Mouse (Mus musculus) 416B (cell line): Measurements from ENCODE around the gene Pck1.

Experiments used
- DNase-seq: peaks from one replicate; pipeline ENCODE4 v3.0.0; 2011; ENCODE audit warnings: low read depth

The Pck1 gene

DNA sequence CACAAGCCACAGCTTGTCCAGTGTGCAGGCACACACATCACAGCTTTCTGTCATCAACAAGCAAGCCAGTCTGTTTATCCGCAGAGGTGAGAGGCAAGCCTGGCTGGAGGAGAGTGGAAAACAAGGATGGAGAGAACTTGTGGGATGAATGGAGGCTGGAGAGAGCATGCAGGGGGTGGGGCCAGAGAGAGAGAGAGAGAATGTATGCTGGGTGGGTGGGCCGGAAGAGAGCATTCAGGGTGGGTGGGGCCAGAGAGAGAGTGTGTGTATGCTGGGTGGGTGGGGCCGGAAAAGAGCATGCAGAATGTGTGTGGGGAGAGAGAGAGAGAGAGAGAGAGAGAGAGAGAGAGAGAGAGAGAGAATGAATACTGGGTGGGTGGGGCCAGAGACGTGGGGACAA is 51.8 kb downstream of the Pck1 start:
- no peak for DNase-seq

DNA sequence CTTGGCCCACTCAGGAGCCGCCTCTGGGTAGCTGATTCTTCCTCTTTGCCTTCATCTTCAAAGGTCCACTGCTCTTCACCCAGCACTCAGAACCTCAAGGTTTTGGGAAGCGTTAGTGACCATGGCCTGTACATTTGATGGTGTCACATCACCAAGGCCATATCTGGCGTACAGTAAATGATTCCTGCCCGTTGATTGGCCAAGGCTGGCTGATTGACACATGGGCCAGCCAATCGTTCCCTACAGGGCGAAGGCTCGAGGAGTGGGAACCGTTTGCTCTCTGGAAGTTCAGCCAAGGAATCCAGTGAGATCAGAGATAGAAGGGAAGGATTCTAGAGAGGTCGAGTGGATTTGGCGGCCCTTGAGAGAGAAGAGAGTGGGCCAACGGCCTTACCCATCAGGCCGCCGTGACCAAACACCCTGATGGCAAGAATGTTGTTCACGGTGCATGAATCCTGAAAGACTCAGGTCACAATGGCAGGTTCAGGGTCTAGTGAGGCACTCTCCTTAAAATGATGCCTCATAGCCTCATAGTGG is 52.8 kb downstream of the Pck1 start:
- no peak for DNase-seq

DNA sequence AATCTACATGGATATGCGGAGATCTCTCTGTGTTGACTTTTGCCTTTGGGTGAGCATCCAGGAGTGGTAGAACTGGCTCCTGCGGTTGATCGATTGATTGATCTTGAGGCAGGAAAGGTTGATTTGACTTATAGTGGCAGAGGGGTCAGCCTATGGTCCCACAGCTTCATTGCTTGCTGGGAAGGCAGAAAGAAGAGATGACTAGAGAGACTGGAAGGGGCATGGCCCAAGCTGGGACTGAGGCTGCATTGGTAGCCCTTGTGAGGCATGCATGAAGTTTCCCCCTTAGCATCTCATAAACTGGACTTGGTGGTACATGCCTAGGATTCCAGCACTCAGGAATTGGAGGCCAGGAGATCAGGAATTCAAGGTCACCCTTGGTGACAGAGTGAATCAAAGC is 54.2 kb downstream of the Pck1 start:
- no peak for DNase-seq
